Mouse (Mus musculus) macrophage (primary cell): Measurements from ENCODE around the gene Nek9. TPM values are rescaled to one million over a fixed set of nuclear protein-coding genes. Genes with fewer than 3 reads are reported as not detected.

Experiments used
- H3K27ac ChIP-seq: fragments of 350-480 bp; formaldehyde crosslinking; 2 replicates; pipeline ENCODE4 v1.9.0; 2021
- H3K36me3 ChIP-seq: fragments of 350-480 bp; formaldehyde crosslinking; 2 replicates; pipeline ENCODE4 v1.9.0; 2021; ENCODE audit errors: inconsistent target
- H3K4me3 ChIP-seq: fragments of 350-480 bp; formaldehyde crosslinking; 2 replicates; pipeline ENCODE4 v1.9.0; 2021; ENCODE audit errors: inconsistent target
- H3K79me2 ChIP-seq: fragments of 350-480 bp; formaldehyde crosslinking; 2 replicates; pipeline ENCODE4 v1.9.0; 2021; ENCODE audit errors: inconsistent target
- WGBS: methylation state at CpG from one replicate; pipeline ENCODE4 v1.1.7; 2026; ENCODE audit warnings: inconsistent platforms; ENCODE audit not compliant: missing documents; 5-methylcytosine and 5-hydroxymethylcytosine counted together
- polyA plus RNA-seq: library from polyadenylated mRNA; stranded (reverse); fragments of 250-400 nt; gene quantifications from 3 replicates; pipeline ENCODE4 v1.2.4, GENCODE M21; 2018; ENCODE audit warnings: inconsistent platforms

The Nek9 gene
- polyA plus RNA-seq, 1 experiment from 2014 or later = 40.7 TPM

- Histone ChIP-seq H3K79me2 (no peaks in the 10 kb centered on the region), H3K27ac (no peak overlapping the region), H3K36me3 (no peaks in the 10 kb centered on the region), H3K4me3 (no peak overlapping the region)
- 80% methylated on average over 4 of the region's 4 CpGs for WGBS
Observed at GRCm38 (mm10) chr12:85271843-85272206, 67.3 kb downstream of the Nek9 start.

GRCm38 (mm10) chr12:85271132-85271842 is 67.9 kb downstream of the Nek9 start:
- H3K27ac ChIP-seq = no peak overlapping the region
- H3K4me3 ChIP-seq = no peak overlapping the region
- H3K36me3 ChIP-seq = no peaks in the 10 kb centered on the region
- no peaks in the 10 kb centered on the region for H3K79me2 ChIP-seq
- WGBS = 65% methylated on average over 7 of the region's 7 CpGs

- Histone ChIP-seq H3K4me3 (peak within 1 kb of the TSS; percentile 27), H3K36me3 (no peaks in the 10 kb centered on the region), H3K79me2 (no peaks in the 10 kb centered on the region), H3K27ac (no peak within 1 kb of the TSS)
- WGBS = 0% methylated on average over 31 of the region's 35 CpGs
Observed at GRCm38 (mm10) chr12:85270319-85270718, 68.8 kb downstream of the Nek9 start, which contains the start of gene Mlh3. Mlh3 (minus strand) TSS chr12:85270599.

GRCm38 (mm10) chr12:85269821-85270220 is 69.3 kb downstream of the Nek9 start:
- no peaks in the 10 kb centered on the region for H3K36me3 ChIP-seq
- 81% methylated on average over 3 of the region's 3 CpGs for WGBS
- no peaks in the 10 kb centered on the region for H3K79me2 ChIP-seq
- peak overlapping the region; percentile 27 for H3K4me3 ChIP-seq
- H3K27ac ChIP-seq = no peak overlapping the region

GRCm38 (mm10) chr12:85266248-85266647 is 72.9 kb downstream of the Nek9 start:
- Histone ChIP-seq H3K4me3 (no peak overlapping the region), H3K79me2 (no peaks in the 10 kb centered on the region), H3K36me3 (no peaks in the 10 kb centered on the region), H3K27ac (no peak overlapping the region)
- 92% methylated on average over 3 of the region's 3 CpGs for WGBS

- 96% methylated on average over 7 of the region's 7 CpGs for WGBS
Observed at GRCm38 (mm10) chr12:85264940-85265339, 74.2 kb downstream of the Nek9 start.

GRCm38 (mm10) chr12:85264531-85264930 is 74.6 kb downstream of the Nek9 start:
- Histone ChIP-seq H3K36me3 (no peaks in the 10 kb centered on the region), H3K79me2 (no peaks in the 10 kb centered on the region), H3K4me3 (no peak overlapping the region), H3K27ac (no peak overlapping the region)
- 95% methylated on average over 8 of the region's 8 CpGs for WGBS

More at GRCm38 (mm10) chr12:85264940-85265339, 74.2 kb downstream of the Nek9 start:
- Histone ChIP-seq H3K27ac (no peak overlapping the region), H3K36me3 (no peaks in the 10 kb centered on the region), H3K4me3 (no peak overlapping the region), H3K79me2 (no peaks in the 10 kb centered on the region)

- 90% methylated on average over 5 of the region's 5 CpGs for WGBS
- Histone ChIP-seq H3K4me3 (no peak overlapping the region), H3K79me2 (no peaks in the 10 kb centered on the region), H3K27ac (no peak overlapping the region), H3K36me3 (no peaks in the 10 kb centered on the region)
Observed at GRCm38 (mm10) chr12:85263190-85263589, 76.0 kb downstream of the Nek9 start.

- no peak overlapping the region for H3K4me3 ChIP-seq
- no peak overlapping the region for H3K27ac ChIP-seq
- no peaks in the 10 kb centered on the region for H3K36me3 ChIP-seq
- WGBS = 88% methylated on average over 10 of the region's 10 CpGs
- no peaks in the 10 kb centered on the region for H3K79me2 ChIP-seq
Observed at GRCm38 (mm10) chr12:85262489-85262888, 76.7 kb downstream of the Nek9 start.

- Histone ChIP-seq H3K27ac (peak overlapping the region; percentile 61), H3K36me3 (no peaks in the 10 kb centered on the region), H3K79me2 (no peaks in the 10 kb centered on the region), H3K4me3 (no peak overlapping the region)
- WGBS = 14% methylated on average over 7 of the region's 7 CpGs
Observed at GRCm38 (mm10) chr12:85257008-85257639, 82.0 kb downstream of the Nek9 start.

GRCm38 (mm10) chr12:85256074-85256751 is 82.9 kb downstream of the Nek9 start:
- no peaks in the 10 kb centered on the region for H3K36me3 ChIP-seq
- no peaks in the 10 kb centered on the region for H3K79me2 ChIP-seq
- no peak overlapping the region for H3K4me3 ChIP-seq
- peak overlapping the region; percentile 61 for H3K27ac ChIP-seq
- 63% methylated on average over 7 of the region's 7 CpGs for WGBS

- Histone ChIP-seq H3K79me2 (no peaks in the 10 kb centered on the region), H3K36me3 (no peaks in the 10 kb centered on the region), H3K27ac (no peak overlapping the region), H3K4me3 (no peak overlapping the region)
- WGBS = 98% methylated on average over 3 of the region's 3 CpGs
Observed at GRCm38 (mm10) chr12:85252083-85252482, 87.1 kb downstream of the Nek9 start.
